Mouse (Mus musculus) hindbrain, embryonic 14.5 days (tissue): Measurements from ENCODE around the gene Ppfia4. TPM values are rescaled to one million over a fixed set of nuclear protein-coding genes. Genes with fewer than 3 reads are reported as not detected.
A peak's percentile ranks its signal among the peaks of the same experiment; 100 is the strongest.
"Not testable (repeated sequence)": the region's sequence is repeated elsewhere in the genome, so short reads cannot be mapped to it uniquely, and the experiment has no call there.

Experiments
- ATAC-seq: fragments of 200-750 bp; cut with Nextera tagmentation; 2 replicates; pipeline ENCODE4 v1.8.0; 2017; ENCODE audit warnings: moderate number of reproducible peaks, mild to moderate bottlenecking, moderate TSS enrichment, moderate library complexity; ENCODE audit not compliant: low FRiP score
- DNase-seq: peaks from one replicate; pipeline ENCODE4 v3.0.0-alpha.2; 2015; ENCODE audit warnings: low spot score
- H3K27ac ChIP-seq: fragments of 300-500 bp; sonication (generic); 2 replicates; pipeline ENCODE4 v1.5.1; 2014; ENCODE audit warnings: mild to moderate bottlenecking, moderate library complexity
- H3K27me3 ChIP-seq: fragments of 300-500 bp; sonication (generic); 2 replicates; pipeline ENCODE4 v1.6.1; 2014; ENCODE audit warnings: mild to moderate bottlenecking, low read length, mixed read lengths; ENCODE audit not compliant: control insufficient read depth, insufficient read depth
- H3K36me3 ChIP-seq: fragments of 300-500 bp; sonication (generic); replicated peaks from 2 replicates; pipeline ENCODE4 v1.6.1; 2014; ENCODE audit not compliant: control insufficient read depth, insufficient read depth
- H3K4me1 ChIP-seq: fragments of 300-500 bp; sonication (generic); replicated peaks from 2 replicates; pipeline ENCODE4 v1.6.1; 2014; ENCODE audit warnings: antibody characterized with exemption, low read length, mixed read lengths; ENCODE audit not compliant: control insufficient read depth, insufficient read depth
- H3K4me2 ChIP-seq: fragments of 300-500 bp; sonication (generic); replicated peaks from 2 replicates; pipeline ENCODE4 v1.6.1; 2014; ENCODE audit warnings: mild to moderate bottlenecking, moderate library complexity
- H3K4me3 ChIP-seq: fragments of 300-500 bp; sonication (generic); replicated peaks from 2 replicates; pipeline ENCODE4 v1.5.1; 2014; ENCODE audit warnings: mild to moderate bottlenecking, low read length
- H3K9ac ChIP-seq: fragments of 300-500 bp; sonication (generic); 2 replicates; pipeline ENCODE4 v1.6.1; 2014
- H3K9me3 ChIP-seq: fragments of 300-500 bp; sonication (generic); 2 replicates; pipeline ENCODE4 v1.6.1; 2016; ENCODE audit warnings: low read length; ENCODE audit not compliant: control insufficient read depth
- WGBS: fragments of 180-500 bp; shearing (Covaris S2); extraction: QIAGEN DNeasy Blood & Tissue Kit; methylation state at CpG from one replicate; pipeline ENCODE4 v1.1.7; 2014; 5-methylcytosine and 5-hydroxymethylcytosine counted together
- polyA plus RNA-seq: library from polyadenylated mRNA; unstranded; fragments of >200 nt; fragmentation: Nextera tagmentation; extraction: Ambion mirVana; gene quantifications from 2 replicates; pipeline ENCODE4 v1.2.1, GENCODE M21; 2014

Gene Ppfia4
- polyA plus RNA-seq, 1 experiment from 2014 or later: 20.4 TPM

GRCm38 (mm10) chr1:134270026-134270425 lies 62.7 kb downstream of the Ppfia4 start:
- H3K4me3 ChIP-seq: no peak overlapping the region
- no peak for ATAC-seq

GRCm38 (mm10) chr1:134265797-134266196 lies 66.9 kb downstream of the Ppfia4 start:
- no peak overlapping the region for H3K4me2 ChIP-seq
- H3K27me3 ChIP-seq: no peaks in the 10 kb centered on the region
- H3K4me1 ChIP-seq: peaks cover 7% of the 10 kb centered on the region; the same call in 1 of the 2 replicates
- no peak overlapping the region for H3K4me3 ChIP-seq
- H3K9me3 ChIP-seq: peaks cover 4% of the 10 kb centered on the region
- WGBS: 23% methylated on average over 2 of the region's 2 CpGs
- peak overlapping the region; percentile 14; the same call in 1 of the 2 replicates for H3K27ac ChIP-seq
- no peak for DNase-seq
- ATAC-seq: peak; percentile 48; the same call in 1 of the 2 replicates
- H3K9ac ChIP-seq: no peak overlapping the region
- no peaks in the 10 kb centered on the region for H3K36me3 ChIP-seq

More at GRCm38 (mm10) chr1:134270026-134270425, 62.7 kb downstream of the Ppfia4 start:
- Histone ChIP-seq H3K27ac (no peak overlapping the region), H3K27me3 (no peaks in the 10 kb centered on the region), H3K4me2 (no peak overlapping the region), H3K9me3 (no peaks in the 10 kb centered on the region), H3K9ac (no peak overlapping the region), H3K4me1 (peaks cover 12% of the 10 kb centered on the region), H3K36me3 (no peaks in the 10 kb centered on the region)
- DNase-seq: no peak
- WGBS: 71% methylated on average over 7 of the region's 7 CpGs

GRCm38 (mm10) chr1:134264341-134264740 lies 68.4 kb downstream of the Ppfia4 start:
- Histone ChIP-seq H3K9ac (no peak overlapping the region), H3K4me2 (no peak overlapping the region), H3K9me3 (peaks cover 11% of the 10 kb centered on the region), H3K4me3 (no peak overlapping the region), H3K27ac (no peak overlapping the region), H3K36me3 (no peaks in the 10 kb centered on the region), H3K27me3 (no peaks in the 10 kb centered on the region), H3K4me1 (peaks cover 7% of the 10 kb centered on the region; the same call in 1 of the 2 replicates)
- WGBS: 93% methylated on average over 6 of the region's 6 CpGs
- ATAC-seq: no peak
- no peak for DNase-seq

- not testable (repeated sequence) for H3K9ac ChIP-seq, H3K9me3 ChIP-seq, H3K4me2 ChIP-seq, H3K27ac ChIP-seq, H3K4me1 ChIP-seq, H3K27me3 ChIP-seq, H3K36me3 ChIP-seq, DNase-seq, H3K4me3 ChIP-seq, ATAC-seq
- WGBS: 47% methylated on average over 1 of the region's 1 CpGs
These were observed 83.0 kb downstream of the Ppfia4 start for GRCm38 (mm10) chr1:134249681-134250080.

Other genes starting within 250 kb of the Ppfia4 start
- 0.20 and 0.23 TPM in 2 replicates for gene Chit1, start 221.7 kb downstream of the Ppfia4 start, polyA plus RNA-seq
- 2.5 and 3.6 TPM in 2 replicates for gene Chil1, start 150.8 kb downstream of the Ppfia4 start, polyA plus RNA-seq
- gene Mybph, start 139.5 kb downstream of the Ppfia4 start, polyA plus RNA-seq: 0.27 TPM in 1 of 2 replicates, not detected in the other
- 13.0 and 14.9 TPM in 2 replicates for gene Adora1, start 97.5 kb downstream of the Ppfia4 start, polyA plus RNA-seq
- 0.13 and 0.17 TPM in 2 replicates for gene Myog, start 42.9 kb downstream of the Ppfia4 start, polyA plus RNA-seq
- 134 and 140 TPM in 2 replicates for gene Tmem183a, start 29.1 kb upstream of the Ppfia4 start, polyA plus RNA-seq
- gene 4933406M09Rik, start 53.0 kb upstream of the Ppfia4 start, polyA plus RNA-seq: not detected in 2 replicates
- 11.1 and 13.3 TPM in 2 replicates for gene Cyb5r1, start 72.6 kb upstream of the Ppfia4 start, polyA plus RNA-seq
- 80.3 and 87.5 TPM in 2 replicates for gene Adipor1, start 82.5 kb upstream of the Ppfia4 start, polyA plus RNA-seq
- gene Klhl12, start 122.6 kb upstream of the Ppfia4 start, polyA plus RNA-seq: 31.8 and 37.3 TPM in 2 replicates
- gene Rabif, start 161.7 kb upstream of the Ppfia4 start, polyA plus RNA-seq: 73.9 and 82.1 TPM in 2 replicates
- not detected in 2 replicates for gene Mgat4e, start 216.8 kb upstream of the Ppfia4 start, polyA plus RNA-seq
- gene Kdm5b, start 227.2 kb upstream of the Ppfia4 start, polyA plus RNA-seq: 83.0 TPM in 2 replicates